Mouse (Mus musculus): ENCODE data around the gene Gm8356. TPM values are rescaled to one million over a fixed set of nuclear protein-coding genes. Genes with fewer than 3 reads are reported as not detected.
"Not testable (repeated sequence)": the region's sequence is repeated elsewhere in the genome, so short reads cannot be mapped to it uniquely, and the experiment has no call there.

The Gm8356 gene
- not detected for total RNA-seq (2021)
- long read RNA-seq, experiment 1 = 0 reads
- long read RNA-seq, experiment 2 = 0 reads

GRCm38 (mm10) chr14:6537190-6537589 lies at the start of gene Gm8356:
Gene Gm8356, minus strand, starts transcription at chr14:6537290.
- intact Hi-C loops (cut with DNase I); DNase-seq (ENCODE audit: low spot score in 2 of 2): not testable (repeated sequence)

- not testable (repeated sequence) for DNase-seq (ENCODE audit: low spot score in 2 of 2)
Measured at GRCm38 (mm10) chr14:6486331-6486730, 50.8 kb downstream of the Gm8356 start.

GRCm38 (mm10) chr14:6485541-6485940 lies 51.5 kb downstream of the Gm8356 start:
- DNase-seq (ENCODE audit: low spot score in 2 of 2); intact Hi-C loops (cut with DNase I): not testable (repeated sequence)

More at GRCm38 (mm10) chr14:6486331-6486730, 50.8 kb downstream of the Gm8356 start:
- intact Hi-C loops (cut with DNase I) = not testable (repeated sequence)

GRCm38 (mm10) chr14:6482126-6482525 lies 55.0 kb downstream of the Gm8356 start:
- DNase-seq (ENCODE audit: low spot score in 2 of 2); intact Hi-C loops (cut with DNase I): not testable (repeated sequence)

Other genes with a start within 250 kb of the Gm8356 start
- not detected for gene Gm21103, start 232.4 kb downstream of the Gm8356 start, total RNA-seq (2021)
- gene Gm3618, start 193.6 kb downstream of the Gm8356 start, total RNA-seq (2021) = not detected
- gene Gm16440, start 147.0 kb downstream of the Gm8356 start, total RNA-seq (2021) = not detected
- under 1 TPM; 0.53 to 0.99 TPM for gene Gm3591, start 124.8 kb downstream of the Gm8356 start, total RNA-seq (2021)
- gene Gm3594, start 92.7 kb downstream of the Gm8356 start, total RNA-seq (2021) = not detected
- under 1 TPM; 0.47 to 0.55 TPM for gene Gm3629, start 53.3 kb upstream of the Gm8356 start, total RNA-seq (2021)
- not detected for gene Gm3460, start 85.1 kb upstream of the Gm8356 start, total RNA-seq (2021)
- not detected for gene Gm10251, start 146.9 kb upstream of the Gm8356 start, total RNA-seq (2021)
- not detected for gene Gm8050, start 183.0 kb upstream of the Gm8356 start, total RNA-seq (2021)
- gene Gm3636, start 205.0 kb upstream of the Gm8356 start, total RNA-seq (2021) = 1 to 10 TPM; 2.2 to 4.7 TPM
- not detected for gene Gm8362, start 237.1 kb upstream of the Gm8356 start, total RNA-seq (2021)

Data from left cerebral cortex, postnatal 14 days (tissue).